Mouse (Mus musculus) myocyte (in vitro differentiated cells): Measurements from ENCODE around the gene Lrp1.

Experiments
- CEBPB ChIP-seq: IDR thresholded peaks from 2 replicates; pipeline ENCODE4 v1.6.1; 2011; ENCODE audit warnings: mild to moderate bottlenecking, moderate library complexity; ENCODE audit not compliant: poor library complexity, insufficient read depth, severe bottlenecking
- E2F4 ChIP-seq: IDR thresholded peaks from one replicate; pipeline ENCODE4 v1.6.1; 2011; ENCODE audit warnings: mild to moderate bottlenecking, control low read depth, moderate library complexity; ENCODE audit not compliant: insufficient read depth
- MAX ChIP-seq: IDR thresholded peaks from one replicate; pipeline ENCODE4 v1.6.1; 2011; ENCODE audit warnings: low read depth, mild to moderate bottlenecking, control low read depth
- MYOD1 ChIP-seq, 3 experiments: IDR thresholded peaks; one replicate each; pipeline ENCODE4 v1.6.1; 2011; ENCODE audit warnings: control low read depth in 2 of 3, low read depth in 2 of 3, mild to moderate bottlenecking in 2 of 3, moderate library complexity in 1 of 3; ENCODE audit not compliant: insufficient read length in 2 of 3, control insufficient read depth in 1 of 3
- MYOG ChIP-seq, 3 experiments: IDR thresholded peaks; one replicate each; pipeline ENCODE4 v1.6.1; 2011; ENCODE audit warnings: control low read depth in 2 of 3, low read depth in 2 of 3, mild to moderate bottlenecking in 2 of 3; ENCODE audit not compliant: insufficient read length in 2 of 3, control insufficient read depth in 1 of 3, insufficient read depth in 1 of 3
- POLR2A ChIP-seq: IDR thresholded peaks from one replicate; pipeline ENCODE4 v1.6.1; 2011; ENCODE audit warnings: low read depth, mild to moderate bottlenecking, control low read depth, moderate library complexity; ENCODE audit not compliant: insufficient read length
- POLR2AphosphoS2 ChIP-seq: IDR thresholded peaks from one replicate; pipeline ENCODE4 v1.6.1; 2011; ENCODE audit warnings: low read depth, control low read depth; ENCODE audit not compliant: insufficient read length
- REST ChIP-seq: IDR thresholded peaks from one replicate; pipeline ENCODE4 v1.6.1; 2011; ENCODE audit warnings: mild to moderate bottlenecking, control low read depth, moderate library complexity; ENCODE audit not compliant: insufficient read depth, insufficient read length
- SRF ChIP-seq: IDR thresholded peaks from one replicate; pipeline ENCODE4 v1.6.1; 2011; ENCODE audit warnings: low read depth; ENCODE audit not compliant: control insufficient read depth, insufficient read length
- TCF3 ChIP-seq: IDR thresholded peaks from one replicate; pipeline ENCODE4 v1.6.1; 2011; ENCODE audit warnings: low read depth, control low read depth; ENCODE audit not compliant: insufficient read length
- USF1 ChIP-seq: IDR thresholded peaks from one replicate; pipeline ENCODE4 v1.6.1; 2011; ENCODE audit warnings: low read depth, mild to moderate bottlenecking, control low read depth, moderate library complexity

DNA sequence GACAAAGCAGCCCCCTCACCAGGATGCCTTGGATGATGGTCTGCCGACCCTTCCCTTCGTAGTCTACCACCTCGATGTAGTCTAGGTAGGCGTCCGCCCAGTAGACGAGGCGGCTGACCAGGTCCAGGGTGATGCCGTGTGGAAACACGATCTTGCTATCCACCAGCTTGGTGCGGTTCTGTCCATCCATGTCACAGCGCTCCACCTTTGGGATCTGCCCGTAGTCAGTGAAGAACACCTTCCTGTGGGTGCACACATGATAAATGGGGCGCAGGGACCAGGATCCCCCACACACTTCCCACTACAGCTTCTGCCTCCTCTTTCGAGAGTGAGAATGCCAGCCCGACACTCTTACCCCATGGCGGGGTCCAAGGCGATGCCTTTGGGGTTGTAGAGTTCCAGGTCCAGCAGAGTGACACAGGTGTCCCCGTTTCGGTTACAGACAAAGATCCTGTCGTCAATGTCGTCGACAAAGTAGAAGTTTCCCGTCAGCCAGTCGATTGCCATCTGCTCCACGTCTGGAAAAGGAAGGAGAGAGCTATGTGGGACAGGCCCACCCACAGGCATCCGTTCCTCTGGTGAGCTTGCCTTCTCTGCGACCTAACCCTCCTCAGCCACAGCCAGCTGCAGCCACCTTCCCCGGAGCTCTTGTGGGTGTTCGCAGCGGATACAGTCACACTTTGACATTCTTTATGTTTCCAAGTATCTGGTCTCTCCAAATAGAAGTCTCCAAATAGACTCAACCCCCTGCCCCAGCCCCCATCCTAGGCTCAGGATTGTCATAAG, 25.8 kb downstream of the Lrp1 start:
- no peak for TF ChIP-seq E2F4
- no peak for TF ChIP-seq USF1
- TF ChIP-seq POLR2A, result no peak
- no peak for TF ChIP-seq REST
- TF ChIP-seq MAX, result no peak
- TF ChIP-seq POLR2AphosphoS2, result no peak
- TF ChIP-seq TCF3, result no peak
- no peak for TF ChIP-seq SRF
- no peak for TF ChIP-seq CEBPB
- peak in 1 of 3 experiments; percentile 71 for TF ChIP-seq MYOD1 (IDR thresholded peaks at IDR 0.05; ENCODE audit: control insufficient read depth in 1 of 3, insufficient read length in 2 of 3, low read depth in 2 of 3)
- TF ChIP-seq MYOG (IDR thresholded peaks at IDR 0.05; ENCODE audit: control insufficient read depth in 1 of 3, insufficient read depth in 1 of 3, insufficient read length in 2 of 3, low read depth in 2 of 3), result peak in 1 of 3 experiments; percentile 81
